Mouse (Mus musculus) right cerebral cortex, postnatal 25 days (tissue): ENCODE data around the gene Acaca.

ENCODE experiments used
- DNase-seq: peaks from one replicate; pipeline ENCODE4 v3.0.0; 2022

The Acaca gene

DNA sequence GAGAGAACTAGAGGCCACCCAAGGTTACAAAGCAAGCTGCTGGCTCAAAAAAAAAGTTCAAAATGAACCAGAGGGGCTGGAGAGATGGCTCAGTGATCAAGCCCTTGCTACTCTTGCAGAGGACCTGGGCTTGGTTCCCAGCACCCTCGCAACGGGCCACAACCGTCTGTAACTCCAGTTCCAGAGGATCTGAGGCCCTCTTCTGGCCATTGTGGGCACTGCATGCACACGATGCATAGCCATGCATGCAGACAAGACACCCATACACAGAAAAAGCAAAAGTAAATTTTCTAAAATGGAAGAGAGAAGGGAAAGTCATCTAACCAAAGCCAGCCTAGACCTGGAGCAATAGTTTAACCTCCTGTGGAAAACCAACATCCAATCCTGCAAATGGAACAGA lies 277.3 kb downstream of the Acaca start:
- DNase-seq = no peak

DNA sequence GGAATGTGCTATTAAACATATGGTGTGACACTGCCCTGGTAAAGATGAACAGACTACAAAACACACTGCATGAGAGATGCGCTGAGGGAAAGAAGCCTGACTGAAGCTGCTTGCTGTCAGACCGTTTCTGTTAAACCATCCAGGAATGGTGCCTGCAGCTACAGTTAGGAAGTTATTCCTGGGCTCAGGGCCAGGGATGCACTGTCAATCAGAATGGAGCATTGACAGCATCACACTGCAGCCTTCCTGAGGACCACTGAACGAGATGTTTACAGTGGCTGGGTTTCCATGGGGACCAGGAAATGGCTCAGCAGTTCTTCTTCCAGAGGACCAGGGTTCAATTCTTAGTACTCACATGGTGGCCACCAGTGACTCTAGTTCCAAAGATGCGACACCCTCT lies 280.9 kb downstream of the Acaca start:
- DNase-seq = no peak

DNA sequence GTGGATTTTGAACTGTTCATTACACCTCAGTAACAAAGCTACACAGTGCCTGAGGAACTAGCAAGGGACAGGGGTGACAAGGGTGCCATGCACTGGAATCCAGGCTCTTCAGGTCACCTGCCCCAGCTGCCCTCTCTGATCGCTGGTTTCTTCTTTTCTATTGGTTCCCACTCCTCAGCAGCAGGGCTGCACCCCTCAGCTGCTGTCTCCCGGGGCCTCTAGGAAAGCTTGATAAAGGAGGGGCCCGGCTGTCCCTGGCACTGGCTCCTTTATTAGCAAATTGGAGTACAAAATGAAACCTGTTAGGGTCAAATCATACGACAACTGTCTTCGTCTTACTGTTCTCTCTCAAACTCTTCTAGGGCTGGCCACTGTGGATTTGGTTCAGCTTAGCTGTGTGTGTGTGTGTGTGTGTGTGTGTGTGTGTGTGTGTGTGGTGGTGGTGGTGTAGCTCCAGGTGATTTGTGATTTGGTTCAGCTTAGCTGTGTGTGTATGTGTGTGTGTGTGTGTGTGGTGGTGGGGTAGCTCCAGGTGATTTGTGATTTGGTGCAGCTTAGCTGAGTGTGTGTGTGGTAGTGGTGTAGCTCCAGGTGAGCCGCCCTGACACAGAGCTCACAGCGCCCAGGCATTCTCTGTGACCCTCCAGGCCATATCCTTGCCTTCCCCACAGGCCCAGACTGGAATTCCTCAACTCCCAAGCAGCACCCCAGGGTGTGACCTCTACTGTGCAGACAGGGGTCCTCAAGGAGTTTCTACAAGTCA lies 281.6 kb downstream of the Acaca start:
- DNase-seq = no peak

- DNase-seq = no peak
Observed at GRCm38 (mm10) chr11:84411642-84412018, 282.2 kb downstream of the Acaca start.

- no peak for DNase-seq
Observed at GRCm38 (mm10) chr11:84412201-84412934, 282.9 kb downstream of the Acaca start.

DNA sequence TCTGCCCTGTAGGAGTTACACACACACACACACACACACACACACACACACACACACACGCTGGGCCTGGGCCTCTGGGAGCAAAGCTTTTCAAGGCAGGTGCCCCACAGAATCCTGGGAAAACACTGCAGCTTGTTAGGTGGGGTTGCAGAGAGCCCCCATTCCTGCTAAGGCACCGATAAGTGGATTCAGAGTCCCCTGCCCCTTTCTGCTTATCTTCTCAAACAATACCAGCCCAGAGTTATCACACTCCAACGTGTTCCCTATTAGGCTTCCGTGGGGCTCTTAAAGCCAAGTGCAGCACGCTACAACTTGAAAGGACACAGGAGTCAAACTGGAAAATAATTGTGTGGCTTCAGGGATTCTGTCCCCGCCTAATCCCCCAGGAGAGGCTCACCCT lies 283.6 kb downstream of the Acaca start:
- DNase-seq = no peak

- no peak for DNase-seq
Observed at GRCm38 (mm10) chr11:84420779-84421178, 291.3 kb downstream of the Acaca start.

DNA sequence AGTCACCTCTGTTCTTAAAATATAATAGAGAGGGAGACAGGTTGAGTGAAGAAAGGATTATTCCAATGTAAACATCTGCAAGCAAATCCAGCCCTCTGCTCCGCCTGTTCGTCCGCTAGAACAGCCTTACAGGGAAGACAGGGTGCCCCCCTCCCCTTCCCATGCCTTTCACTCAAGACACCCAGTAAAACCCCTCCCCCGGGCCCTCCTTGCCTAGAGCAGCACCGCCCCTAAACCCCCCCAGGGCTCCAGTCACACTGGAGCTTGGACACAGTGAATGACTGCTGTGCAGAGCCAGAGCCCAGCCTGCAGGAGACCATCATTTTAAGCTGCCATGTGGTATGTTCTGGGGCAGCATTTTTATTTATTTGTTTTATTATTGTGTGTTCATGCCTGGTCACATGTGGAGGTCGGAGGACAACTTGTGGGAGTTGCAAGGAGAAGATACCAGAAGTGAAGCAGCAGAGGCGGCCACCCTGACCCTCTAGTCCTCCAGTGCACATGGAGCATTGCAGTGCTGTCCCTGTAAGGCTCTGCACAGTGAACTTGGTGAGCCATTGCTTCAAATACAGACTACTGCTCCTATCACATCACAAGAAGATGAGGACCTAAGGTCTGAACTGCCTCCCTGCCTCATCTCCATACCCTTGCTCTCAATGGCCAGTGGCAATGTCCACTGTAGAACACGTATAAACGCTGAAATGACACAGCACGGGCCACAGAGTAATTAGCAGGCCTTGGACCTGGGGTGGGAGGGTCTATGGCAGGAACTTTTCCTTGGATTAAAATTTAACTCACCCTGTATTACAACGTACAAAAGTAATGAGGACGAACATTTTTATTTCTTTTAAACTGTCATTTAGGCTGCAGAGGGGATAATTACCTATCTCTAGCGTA lies 296.5 kb downstream of the Acaca start:
- DNase-seq = no peak

DNA sequence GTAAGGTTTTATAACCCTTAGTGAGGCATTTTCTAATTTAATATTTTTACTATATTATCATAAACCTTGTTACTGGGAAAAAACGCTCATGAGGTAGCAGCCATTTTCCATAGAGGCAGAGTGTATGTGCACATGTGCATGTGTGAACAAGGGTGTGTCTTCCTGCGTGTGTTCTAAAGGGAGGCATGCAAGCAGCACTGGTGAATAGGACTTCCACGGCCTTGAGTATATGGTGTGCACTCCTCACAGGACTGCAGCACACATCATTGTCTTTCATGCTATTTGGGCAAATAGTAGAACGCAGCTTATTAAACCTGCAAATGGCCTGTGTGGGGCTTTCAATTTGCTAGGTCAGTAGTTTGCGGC lies 297.1 kb downstream of the Acaca start:
- DNase-seq = no peak

DNA sequence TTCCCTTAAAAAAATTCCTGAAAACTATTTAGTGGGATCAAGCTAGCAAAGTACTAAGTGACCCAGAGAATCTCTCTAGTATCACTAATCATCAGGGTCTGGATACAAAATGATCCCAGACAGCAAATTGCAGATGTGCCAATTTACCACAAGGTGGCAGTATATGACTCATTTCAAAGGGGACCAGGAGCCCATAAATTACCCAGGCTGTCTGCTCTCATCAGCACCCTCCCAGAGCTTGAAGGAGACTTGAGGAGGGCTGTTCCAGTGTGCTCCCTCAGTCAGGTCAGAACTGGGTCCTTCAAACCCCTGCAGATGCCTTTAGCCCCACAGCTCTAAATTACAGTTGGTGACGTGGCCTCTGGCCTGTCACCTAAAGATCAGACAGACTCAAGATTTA lies 300.1 kb downstream of the Acaca start:
- no peak for DNase-seq

DNA sequence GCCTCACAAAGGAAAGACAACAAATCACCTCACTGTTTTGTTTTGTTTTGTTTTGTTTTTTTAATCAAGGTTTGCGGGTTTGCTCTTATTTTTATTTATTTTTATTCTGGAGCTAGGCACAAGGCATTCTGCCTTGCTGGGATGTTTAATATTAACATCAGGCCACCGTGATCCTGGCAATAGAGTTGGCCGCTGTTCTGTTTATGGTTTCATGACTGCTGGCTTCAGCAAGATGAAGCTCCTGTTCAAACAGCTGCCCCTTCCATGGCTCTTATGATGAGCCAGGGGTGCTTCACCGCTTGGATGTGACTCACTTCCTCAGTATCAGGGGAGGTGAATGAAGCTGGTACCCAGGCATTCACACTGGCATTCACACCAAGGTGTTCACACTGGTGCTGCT lies 300.9 kb downstream of the Acaca start:
- no peak for DNase-seq

GRCm38 (mm10) chr11:84434879-84435278 lies 305.4 kb downstream of the Acaca start:
- no peak for DNase-seq

DNA sequence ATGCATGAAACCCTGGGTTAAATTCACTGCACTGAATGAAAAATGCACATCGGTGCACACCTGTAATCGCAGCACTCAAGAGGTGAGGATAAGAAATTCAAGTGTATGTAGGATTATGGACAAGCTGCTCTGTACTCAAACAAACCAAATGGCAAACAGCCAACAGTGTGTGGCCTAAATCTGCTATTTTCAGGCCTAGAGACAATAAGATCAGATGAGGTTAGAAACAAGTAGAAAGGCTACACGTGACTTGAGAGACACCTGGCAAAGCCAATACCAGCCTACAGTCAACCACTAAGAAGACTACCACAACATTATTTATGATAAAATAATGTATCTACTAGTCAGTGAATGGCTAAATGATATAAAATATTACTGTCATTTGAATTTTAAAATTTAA lies 310.9 kb downstream of the Acaca start:
- no peak for DNase-seq

- no peak for DNase-seq
Observed at GRCm38 (mm10) chr11:84442554-84443331, 313.3 kb downstream of the Acaca start.
